Mouse (Mus musculus): ENCODE results near the gene Dnajc5g. TPM values are rescaled to one million over a fixed set of nuclear protein-coding genes. Genes with fewer than 3 reads are reported as not detected.
A peak's percentile ranks its signal among the peaks of the same experiment; 100 is the strongest.

The Dnajc5g gene
- polyA plus RNA-seq, 1 experiment, result not detected

GRCm38 (mm10) chr5:31138968-31139425 is 32.9 kb downstream of the Dnajc5g start:
- H3K36me3 ChIP-seq (ENCODE audit: control insufficient read depth, insufficient read depth, low read length), result no peaks in the 10 kb centered on the region
- no peak overlapping the region for H3K4me3 ChIP-seq (ENCODE audit: control insufficient read depth, insufficient read depth, low read length)
- H3K4me1 ChIP-seq (replicated peaks; ENCODE audit: control insufficient read depth, insufficient read depth, low read length), result no peaks in the 10 kb centered on the region
- 19% methylated on average over 9 of the region's 9 CpGs for WGBS
- TF ChIP-seq POLR2A (IDR thresholded peaks at IDR 0.05; ENCODE audit: control insufficient read depth, extremely low read depth, insufficient read depth, low read length, poor library complexity) (no peak), CTCF (IDR thresholded peaks at IDR 0.05; ENCODE audit: borderline replicate concordance, control insufficient read depth, extremely low read depth, insufficient read depth, low read length, poor library complexity) (no peak)
- no peak for DNase-seq
- H3K27ac ChIP-seq (ENCODE audit: control insufficient read depth, insufficient read depth, low read length), result no peak overlapping the region
- H3K27me3 ChIP-seq (ENCODE audit: control insufficient read depth, insufficient read depth, low read length), result peaks cover 27% of the 10 kb centered on the region

- DNase-seq, result no peak
- Histone ChIP-seq H3K36me3 (ENCODE audit: control insufficient read depth, insufficient read depth, low read length) (no peaks in the 10 kb centered on the region), H3K4me3 (ENCODE audit: control insufficient read depth, insufficient read depth, low read length) (no peak overlapping the region), H3K4me1 (replicated peaks; ENCODE audit: control insufficient read depth, insufficient read depth, low read length) (peaks cover 8% of the 10 kb centered on the region), H3K27ac (ENCODE audit: control insufficient read depth, insufficient read depth, low read length) (no peak overlapping the region), H3K27me3 (ENCODE audit: control insufficient read depth, insufficient read depth, low read length) (no peaks in the 10 kb centered on the region)
- TF ChIP-seq CTCF (IDR thresholded peaks at IDR 0.05; ENCODE audit: borderline replicate concordance, control insufficient read depth, extremely low read depth, insufficient read depth, low read length, poor library complexity) (no peak), POLR2A (IDR thresholded peaks at IDR 0.05; ENCODE audit: control insufficient read depth, extremely low read depth, insufficient read depth, low read length, poor library complexity) (no peak)
- 98% methylated on average over 4 of the region's 4 CpGs for WGBS
These were observed 43.7 kb downstream of the Dnajc5g start for GRCm38 (mm10) chr5:31149781-31150180.

- Histone ChIP-seq H3K36me3 (ENCODE audit: control insufficient read depth, insufficient read depth, low read length) (peaks cover under 1% of the 10 kb centered on the region; the same call in 1 of the 2 replicates), H3K27me3 (ENCODE audit: control insufficient read depth, insufficient read depth, low read length) (no peaks in the 10 kb centered on the region), H3K4me3 (ENCODE audit: control insufficient read depth, insufficient read depth, low read length) (no peak overlapping the region), H3K4me1 (replicated peaks; ENCODE audit: control insufficient read depth, insufficient read depth, low read length) (peaks cover 8% of the 10 kb centered on the region), H3K27ac (ENCODE audit: control insufficient read depth, insufficient read depth, low read length) (no peak overlapping the region)
- no peak for DNase-seq
- TF ChIP-seq CTCF (IDR thresholded peaks at IDR 0.05; ENCODE audit: borderline replicate concordance, control insufficient read depth, extremely low read depth, insufficient read depth, low read length, poor library complexity), result no peak
- no peak for TF ChIP-seq POLR2A (IDR thresholded peaks at IDR 0.05; ENCODE audit: control insufficient read depth, extremely low read depth, insufficient read depth, low read length, poor library complexity)
- 94% methylated on average over 3 of the region's 3 CpGs for WGBS
These were observed 45.7 kb downstream of the Dnajc5g start for GRCm38 (mm10) chr5:31151746-31152145.

GRCm38 (mm10) chr5:31153516-31154151 is 47.5 kb downstream of the Dnajc5g start:
- H3K4me1 ChIP-seq (replicated peaks; ENCODE audit: control insufficient read depth, insufficient read depth, low read length), result peaks cover 8% of the 10 kb centered on the region

GRCm38 (mm10) chr5:31154152-31154553 is 48.1 kb downstream of the Dnajc5g start, which contains the start of gene Mpv17:
Gene Mpv17, minus strand, starts transcription at chr5:31154251.
- under 1% methylated on average over 19 of the region's 19 CpGs for WGBS
- H3K4me1 ChIP-seq (replicated peaks; ENCODE audit: control insufficient read depth, insufficient read depth, low read length), result peaks cover 8% of the 10 kb centered on the region
- TF ChIP-seq CTCF (IDR thresholded peaks at IDR 0.05; ENCODE audit: borderline replicate concordance, control insufficient read depth, extremely low read depth, insufficient read depth, low read length, poor library complexity), result no peak
- peak; percentile 58 for TF ChIP-seq POLR2A (IDR thresholded peaks at IDR 0.05; ENCODE audit: control insufficient read depth, extremely low read depth, insufficient read depth, low read length, poor library complexity)
- peak within 1 kb of the TSS; percentile 91 for H3K4me3 ChIP-seq (ENCODE audit: control insufficient read depth, insufficient read depth, low read length)
- H3K36me3 ChIP-seq (ENCODE audit: control insufficient read depth, insufficient read depth, low read length), result peaks cover 24% of the 10 kb centered on the region
- H3K27me3 ChIP-seq (ENCODE audit: control insufficient read depth, insufficient read depth, low read length), result no peaks in the 10 kb centered on the region
- peak; percentile 71 for DNase-seq
- 0 out of 2 replicates have a peak within 1 kb of the TSS, but pooled peaks have one; percentile 16 for H3K27ac ChIP-seq (ENCODE audit: control insufficient read depth, insufficient read depth, low read length)

More at GRCm38 (mm10) chr5:31153516-31154151, 47.5 kb downstream of the Dnajc5g start:
- TF ChIP-seq POLR2A (IDR thresholded peaks at IDR 0.05; ENCODE audit: control insufficient read depth, extremely low read depth, insufficient read depth, low read length, poor library complexity) (no peak), CTCF (IDR thresholded peaks at IDR 0.05; ENCODE audit: borderline replicate concordance, control insufficient read depth, extremely low read depth, insufficient read depth, low read length, poor library complexity) (no peak)
- no peak overlapping the region for H3K27ac ChIP-seq (ENCODE audit: control insufficient read depth, insufficient read depth, low read length)
- peak; percentile 11 for DNase-seq
- no peaks in the 10 kb centered on the region for H3K27me3 ChIP-seq (ENCODE audit: control insufficient read depth, insufficient read depth, low read length)
- H3K36me3 ChIP-seq (ENCODE audit: control insufficient read depth, insufficient read depth, low read length), result peaks cover 19% of the 10 kb centered on the region
- 43% methylated on average over 6 of the region's 6 CpGs for WGBS
- peak overlapping the region; percentile 91 for H3K4me3 ChIP-seq (ENCODE audit: control insufficient read depth, insufficient read depth, low read length)

Other genes with a start within 250 kb of the Dnajc5g start
- gene Tmem214, start 238.3 kb upstream of the Dnajc5g start, polyA plus RNA-seq (2012; rRNA removed), result 101 and 106 TPM in 2 replicates
- gene Agbl5, start 217.6 kb upstream of the Dnajc5g start, polyA plus RNA-seq (2012; rRNA removed), result 40.7 and 53.0 TPM in 2 replicates
- gene Ost4, start 198.5 kb upstream of the Dnajc5g start, polyA plus RNA-seq (2012; rRNA removed), result 192 and 239 TPM in 2 replicates
- 44.6 and 57.5 TPM in 2 replicates for gene Emilin1, start 192.9 kb upstream of the Dnajc5g start, polyA plus RNA-seq (2012; rRNA removed)
- 28.3 and 32.0 TPM in 2 replicates for gene Khk, start 184.9 kb upstream of the Dnajc5g start, polyA plus RNA-seq (2012; rRNA removed)
- gene Cgref1, start 160.7 kb upstream of the Dnajc5g start, polyA plus RNA-seq (2012; rRNA removed), result 0.31 and 0.70 TPM in 2 replicates
- 401 and 419 TPM in 2 replicates for gene Preb, start 145.9 kb upstream of the Dnajc5g start, polyA plus RNA-seq (2012; rRNA removed)
- 0.06 and 0.18 TPM in 2 replicates for gene Tcf23, start 137.6 kb upstream of the Dnajc5g start, polyA plus RNA-seq (2012; rRNA removed)
- gene Atraid, start 58.0 kb upstream of the Dnajc5g start, polyA plus RNA-seq (2012; rRNA removed), result 52.0 and 67.0 TPM in 2 replicates
- 35.1 and 37.3 TPM in 2 replicates for gene Slc5a6, start 57.4 kb upstream of the Dnajc5g start, polyA plus RNA-seq (2012; rRNA removed)
- gene Cad, start 51.5 kb upstream of the Dnajc5g start, polyA plus RNA-seq (2012; rRNA removed), result 59.8 and 80.9 TPM in 2 replicates
- 0.48 and 0.77 TPM in 2 replicates for gene Slc30a3, start 2.0 kb downstream of the Dnajc5g start, polyA plus RNA-seq (2012; rRNA removed)
- gene Trim54, start 10.4 kb downstream of the Dnajc5g start, polyA plus RNA-seq (2012; rRNA removed), result 0.92 and 9.3 TPM in 2 replicates
- gene Ucn, start 32.5 kb downstream of the Dnajc5g start, polyA plus RNA-seq (2012; rRNA removed), result not detected in 2 replicates
- gene Mpv17, start 48.0 kb downstream of the Dnajc5g start, polyA plus RNA-seq (2012; rRNA removed), result 43.8 and 55.8 TPM in 2 replicates
- 3.5 and 4.7 TPM in 2 replicates for gene Gm29609, start 73.6 kb downstream of the Dnajc5g start, polyA plus RNA-seq (2012; rRNA removed)
- gene Gtf3c2, start 73.9 kb downstream of the Dnajc5g start, polyA plus RNA-seq (2012; rRNA removed), result 112 and 113 TPM in 2 replicates
- 127 and 134 TPM in 2 replicates for gene Snx17, start 86.9 kb downstream of the Dnajc5g start, polyA plus RNA-seq (2012; rRNA removed)
- 74.5 and 88.0 TPM in 2 replicates for gene Eif2b4, start 87.1 kb downstream of the Dnajc5g start, polyA plus RNA-seq (2012; rRNA removed)
- 88.5 and 90.3 TPM in 2 replicates for gene Zfp513, start 96.0 kb downstream of the Dnajc5g start, polyA plus RNA-seq (2012; rRNA removed)
- 122 and 168 TPM in 2 replicates for gene Ppm1g, start 114.4 kb downstream of the Dnajc5g start, polyA plus RNA-seq (2012; rRNA removed)
- 261 and 301 TPM in 2 replicates for gene Nrbp1, start 134.6 kb downstream of the Dnajc5g start, polyA plus RNA-seq (2012; rRNA removed)
- gene Gm9970, start 134.9 kb downstream of the Dnajc5g start, polyA plus RNA-seq (2012; rRNA removed), result 0.29 and 0.69 TPM in 2 replicates
- 48.1 and 56.2 TPM in 2 replicates for gene Krtcap3, start 145.4 kb downstream of the Dnajc5g start, polyA plus RNA-seq (2012; rRNA removed)
- gene Ift172, start 184.8 kb downstream of the Dnajc5g start, polyA plus RNA-seq (2012; rRNA removed), result 19.1 and 21.6 TPM in 2 replicates
- gene Fndc4, start 189.8 kb downstream of the Dnajc5g start, polyA plus RNA-seq (2012; rRNA removed), result 1.8 and 2.4 TPM in 2 replicates
- 0.05 and 0.64 TPM in 2 replicates for gene Gckr, start 191.2 kb downstream of the Dnajc5g start, polyA plus RNA-seq (2012; rRNA removed)

Data from thymus, adult 2 months (tissue).